Mouse (Mus musculus) regulatory T cell (primary cell): ENCODE data around the gene Fam129b.

ENCODE experiments used
- in situ Hi-C: fragments of 300-600 bp; cut with MboI, MseI; formaldehyde crosslinking; loops from one replicate; pipeline ENCODE4 v1.15.1; 2025; ENCODE audit warnings: high pct_unique_total_duplicates

Gene Fam129b

DNA sequence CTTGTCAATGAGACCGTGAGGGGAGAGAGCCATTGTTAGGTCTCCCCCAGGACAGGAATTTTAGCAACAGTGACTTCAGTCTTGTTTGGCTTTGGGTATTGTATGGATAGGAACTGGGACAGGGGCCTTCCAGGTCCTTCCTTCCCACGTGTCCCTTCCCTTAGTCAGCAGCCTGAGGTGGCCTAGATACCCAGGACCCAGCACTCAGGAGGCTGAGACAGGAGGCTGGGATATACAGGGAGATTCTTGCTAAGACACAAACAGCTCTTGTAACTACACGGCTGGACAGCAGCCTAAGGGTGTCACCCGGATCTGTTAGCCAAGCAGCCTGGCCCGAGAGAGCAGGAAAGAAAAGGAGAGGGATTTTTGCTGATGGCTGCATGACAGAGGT, 16.3 kb upstream of the Fam129b start:
- in situ Hi-C loops: no loop called here

DNA sequence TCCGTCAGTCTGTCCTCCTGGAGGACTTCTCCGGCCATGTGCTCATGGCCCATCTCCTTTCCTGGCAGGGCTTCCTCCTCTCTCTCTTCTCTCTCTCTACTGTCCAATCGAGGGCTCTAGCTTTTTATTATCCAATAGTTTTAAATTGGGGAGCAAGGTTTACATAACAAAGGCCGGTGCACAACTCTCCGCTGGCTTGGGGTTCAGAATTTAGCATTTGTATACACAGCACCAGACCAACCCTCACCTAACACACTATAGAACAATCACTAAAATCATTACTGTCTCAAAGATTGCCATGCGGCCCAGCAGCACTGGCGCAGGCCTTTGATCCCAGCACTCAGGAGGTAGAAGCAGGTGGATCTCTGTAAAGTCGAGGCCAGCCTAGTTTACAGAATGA, 15.1 kb upstream of the Fam129b start:
- in situ Hi-C loops: no loop called here

DNA sequence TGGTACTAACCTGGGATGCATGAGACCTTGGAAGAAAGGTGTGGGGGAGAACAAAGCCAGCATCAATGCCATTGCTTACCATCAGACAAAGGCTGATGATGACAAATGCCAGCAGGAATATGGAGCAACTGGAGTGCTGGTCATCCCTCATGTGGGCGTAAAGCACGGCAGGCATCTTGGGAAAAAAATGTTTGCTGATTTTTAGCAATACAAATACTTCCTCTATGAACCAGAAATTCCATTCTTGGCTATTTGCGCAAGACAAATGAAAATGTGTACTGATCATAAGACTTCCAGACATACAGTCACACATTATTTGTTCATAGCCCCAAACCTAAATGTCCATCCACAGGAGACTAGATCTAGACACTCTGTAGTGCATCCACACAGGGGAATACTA, 12.6 kb upstream of the Fam129b start:
- in situ Hi-C loops: no loop called here

DNA sequence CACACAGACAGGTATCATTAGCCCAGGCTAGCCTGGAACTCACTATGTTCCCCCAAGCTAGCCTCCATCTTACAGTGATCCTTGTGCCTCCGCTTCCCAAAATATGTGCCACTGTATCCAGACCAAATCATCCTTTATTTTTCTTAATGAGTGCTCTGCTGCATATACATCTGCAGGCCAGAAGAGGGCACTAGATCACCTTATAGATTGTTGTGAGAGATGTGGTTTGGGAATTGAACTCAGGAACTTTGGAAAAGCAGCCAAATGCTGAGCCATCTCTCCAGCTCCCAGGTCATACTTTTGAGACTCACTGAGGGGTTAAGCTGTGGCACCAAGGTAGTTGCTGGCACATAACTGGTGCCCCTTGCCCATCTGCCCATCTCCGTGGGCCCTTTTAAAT, 11.2 kb upstream of the Fam129b start:
- in situ Hi-C loops: no loop called here

DNA sequence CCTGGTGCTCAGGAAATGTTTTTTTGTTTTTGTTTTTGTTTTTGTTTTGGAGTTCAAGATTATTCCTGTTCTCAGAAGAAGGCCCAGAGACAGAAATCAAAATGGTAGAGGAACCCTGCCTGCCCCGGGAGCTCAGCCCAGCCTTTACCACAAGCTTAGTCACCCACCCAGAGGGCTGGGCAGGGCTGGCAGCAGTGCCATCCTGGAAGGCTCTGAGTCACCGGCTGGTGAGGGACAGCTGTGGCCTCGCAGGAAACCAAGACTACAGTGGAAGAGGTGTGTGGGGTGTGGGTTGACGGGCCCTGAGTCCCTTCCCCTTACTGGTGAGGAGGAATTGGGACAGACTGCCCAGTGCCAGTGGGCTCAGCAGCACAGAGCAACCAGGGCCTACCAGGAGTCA, 8.6 kb upstream of the Fam129b start:
- in situ Hi-C loops: no loop called here

DNA sequence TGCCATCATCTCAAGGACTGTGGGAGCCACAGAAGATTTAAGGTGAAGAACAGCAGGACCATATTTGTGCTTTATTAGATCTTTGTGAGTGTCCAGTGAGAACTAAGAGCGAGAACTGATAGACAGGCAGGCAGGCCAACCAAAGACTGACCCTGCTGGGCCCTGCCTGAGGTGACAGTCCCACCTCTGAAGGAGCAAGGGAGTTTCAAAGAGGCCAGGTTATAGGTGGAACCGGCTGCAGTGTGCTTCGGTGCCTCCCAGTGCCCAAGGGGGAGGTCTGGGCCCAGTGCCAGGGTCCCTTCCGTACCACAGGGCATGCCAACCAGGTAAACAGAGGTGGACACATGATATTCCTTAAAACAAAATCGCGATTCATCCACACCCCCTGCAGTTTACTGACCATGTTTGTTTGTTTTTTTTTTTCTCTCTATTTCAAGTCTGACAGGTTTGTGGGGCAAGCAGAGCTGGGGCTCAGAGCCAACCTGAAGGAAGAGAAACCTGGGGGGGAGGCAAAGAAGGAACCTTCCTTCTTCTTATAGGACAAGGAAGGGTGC, 6.1 kb upstream of the Fam129b start:
- in situ Hi-C loops: no loop called here

DNA sequence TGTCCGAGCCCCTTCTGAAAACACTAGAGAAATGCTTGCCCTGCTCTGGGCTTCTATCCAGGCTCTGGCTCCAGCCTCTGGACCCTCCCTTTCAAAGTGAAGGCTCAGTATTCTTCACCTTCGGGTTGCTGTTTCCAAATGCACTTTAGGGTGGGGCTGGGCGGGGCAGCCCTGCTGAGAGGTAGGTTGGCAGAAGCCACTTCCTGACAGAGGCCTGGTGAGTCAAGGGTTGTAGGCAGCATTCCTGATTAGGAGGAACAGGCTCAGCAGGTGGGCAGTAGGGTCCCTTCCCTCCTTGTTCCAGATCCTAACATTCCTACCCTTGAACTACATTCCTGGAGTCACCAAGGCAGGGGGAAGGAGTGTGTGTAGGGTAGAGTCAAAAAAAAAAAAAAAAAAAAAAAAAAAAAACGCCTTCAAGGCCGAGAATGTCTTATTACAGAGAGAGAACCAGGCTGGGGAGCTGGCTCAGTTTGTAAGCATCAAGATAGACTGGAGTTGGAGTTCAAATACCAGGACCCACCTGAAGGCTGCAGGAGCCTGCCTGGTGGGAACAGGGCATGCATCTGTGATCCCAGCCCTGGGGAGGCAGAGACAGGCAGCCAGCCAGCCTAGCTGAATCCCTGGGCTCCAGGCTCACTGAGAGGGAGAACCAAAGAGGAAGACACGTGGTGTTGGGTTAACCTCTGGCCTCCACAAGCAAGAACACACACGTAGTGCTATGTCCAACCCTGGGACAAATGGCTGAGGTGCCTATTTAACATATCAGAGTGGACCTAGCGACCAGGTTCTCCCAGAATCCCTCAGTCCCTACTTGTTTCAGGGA, 5.4 kb upstream of the Fam129b start:
- in situ Hi-C loops: no loop called here

DNA sequence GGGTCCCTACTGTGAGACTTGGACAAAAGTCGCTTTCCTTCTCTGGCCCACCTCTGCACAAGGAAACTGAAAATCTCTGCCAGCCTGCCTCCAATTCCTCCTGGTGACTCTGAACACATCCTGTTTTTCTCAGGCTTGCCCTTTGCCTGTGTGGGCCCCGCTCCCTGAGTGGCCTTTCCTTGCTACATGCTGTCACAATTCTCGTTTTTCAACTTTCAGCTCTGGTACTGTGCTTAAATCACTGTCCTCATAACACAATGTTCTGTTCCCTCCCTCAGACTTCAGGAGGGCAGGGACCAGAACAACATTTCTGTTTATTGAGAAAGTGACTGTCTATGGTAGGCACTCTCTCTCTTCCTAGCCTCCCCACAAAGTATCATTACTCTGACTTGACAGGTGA, 1.8 kb upstream of the Fam129b start:
- in situ Hi-C loops: no loop called here

DNA sequence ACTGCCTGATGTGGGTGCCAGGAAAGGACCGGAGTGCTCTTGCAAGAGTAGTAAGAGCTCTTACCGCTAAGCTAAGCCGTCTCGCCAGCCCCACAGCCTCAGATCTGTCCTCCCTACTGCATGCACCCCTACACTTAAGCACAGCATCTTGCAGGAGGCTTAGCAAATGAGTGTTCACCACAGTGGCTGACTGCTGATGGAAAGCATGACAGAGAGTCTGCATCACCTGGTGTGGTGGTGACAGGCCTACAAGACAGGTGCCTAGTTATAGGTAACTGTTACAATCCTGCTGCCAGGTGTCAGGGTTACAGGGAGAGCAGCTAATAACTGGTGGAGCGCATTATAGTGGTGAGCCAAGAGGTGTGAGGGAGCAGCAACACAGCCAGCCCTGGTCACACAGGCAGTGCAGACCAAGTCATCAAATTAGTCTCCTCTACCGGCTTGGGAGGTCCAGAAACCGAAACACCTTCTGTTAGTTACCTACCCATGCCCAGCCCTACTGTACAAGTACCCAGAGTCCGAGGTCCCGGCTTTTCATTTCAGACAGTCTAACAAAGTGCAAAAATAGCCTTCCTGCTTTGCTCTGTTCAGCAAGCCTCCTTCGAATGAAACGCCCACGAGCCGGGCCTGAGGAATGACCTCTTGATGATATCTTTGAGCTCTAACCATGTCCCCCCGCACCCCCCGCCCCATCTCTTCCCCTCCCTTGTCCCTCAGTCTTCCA, 801 bp upstream of the Fam129b start:
- in situ Hi-C loops: no loop called here

DNA sequence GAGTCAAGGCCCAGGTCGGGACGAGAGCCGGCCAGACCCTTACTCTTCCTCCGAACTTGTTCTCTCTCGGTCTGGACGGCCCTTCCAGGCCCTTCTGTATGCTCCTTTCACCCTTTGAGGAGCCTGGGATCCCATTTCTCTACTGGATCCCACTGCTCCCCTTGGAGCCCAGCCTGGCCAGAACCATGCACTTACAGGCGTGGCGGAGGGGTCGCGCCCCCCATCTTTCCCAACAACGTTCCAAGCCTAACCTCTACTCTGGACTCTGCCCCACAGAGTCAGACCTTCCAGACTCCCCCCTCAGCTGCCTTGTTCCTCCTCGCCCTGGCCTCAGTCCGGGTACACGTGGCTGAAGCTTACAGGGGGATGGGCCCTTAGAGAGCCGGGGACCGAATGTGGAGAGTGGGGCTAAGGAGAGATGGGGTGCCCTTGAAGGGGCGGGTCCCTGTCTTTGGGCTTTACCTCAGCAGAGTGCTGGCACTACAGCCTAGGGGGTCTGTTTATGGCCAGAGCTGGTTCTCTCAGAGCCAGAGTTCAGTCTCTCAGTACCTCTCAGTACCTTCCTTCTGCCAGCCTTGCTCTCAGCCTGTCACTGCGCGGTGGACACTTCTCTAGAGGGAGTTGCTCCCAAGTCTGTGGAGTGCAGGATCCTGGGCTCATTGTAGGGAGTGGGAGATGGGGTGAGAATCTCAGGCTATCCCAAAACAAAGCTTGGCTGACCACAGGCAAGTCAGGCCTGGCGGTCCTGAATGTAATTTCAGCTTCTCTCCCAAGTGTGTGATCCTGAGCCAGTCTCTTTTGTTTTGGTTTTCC, 782 bp downstream of the Fam129b start:
- in situ Hi-C loops: no loop called here

DNA sequence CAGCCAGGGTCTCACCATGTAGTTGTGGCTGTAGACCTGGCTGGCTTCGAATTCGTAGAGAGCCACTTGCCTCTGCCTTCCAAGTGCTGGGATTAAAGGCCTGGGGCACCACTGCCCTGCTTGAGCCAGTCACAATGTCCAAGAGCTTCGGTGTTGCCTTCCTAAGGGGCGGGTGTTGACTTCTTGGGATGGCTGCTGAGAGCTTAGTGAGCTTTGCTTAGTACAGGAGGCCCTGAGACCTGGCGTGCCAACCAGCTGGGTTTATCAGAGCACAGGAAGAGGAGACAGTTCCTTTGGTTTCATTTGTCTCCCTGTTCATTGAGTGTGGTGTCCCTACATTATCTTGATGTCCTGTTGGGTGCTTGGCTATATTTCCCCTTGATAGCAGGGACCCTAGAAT, 1.4 kb downstream of the Fam129b start:
- in situ Hi-C loops: no loop called here

DNA sequence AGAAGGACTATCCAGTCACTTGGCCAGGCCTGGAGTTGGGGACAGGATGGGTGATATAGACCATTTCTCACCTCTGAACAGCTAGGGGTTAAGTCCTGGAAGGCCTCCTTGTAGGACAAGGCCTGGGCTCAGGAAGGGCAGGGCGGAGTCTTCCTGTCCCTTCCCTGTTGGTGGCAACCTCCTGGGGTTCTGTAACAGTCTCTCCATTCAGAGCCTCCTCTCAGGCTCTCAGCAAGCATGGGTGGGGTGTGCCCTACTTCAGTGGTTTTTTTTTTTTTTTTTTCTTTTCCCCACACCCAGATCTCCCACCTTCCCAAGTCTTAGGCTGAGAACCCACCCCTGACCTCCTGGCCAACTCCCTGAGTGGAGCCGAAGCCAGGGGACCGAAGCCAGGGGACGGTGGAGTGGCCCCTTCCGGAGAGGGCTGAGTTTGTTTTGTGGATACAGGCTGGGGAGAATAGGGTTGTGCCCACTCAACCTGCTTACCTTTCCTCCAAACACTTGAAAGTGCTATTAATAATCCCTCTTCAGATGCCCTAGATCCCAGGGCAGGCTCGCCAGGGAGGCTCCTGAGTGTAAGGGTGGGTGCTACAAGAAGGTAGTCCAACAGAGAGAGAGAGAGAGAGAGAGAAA, 2.0 kb downstream of the Fam129b start:
- in situ Hi-C loops: no loop called here

DNA sequence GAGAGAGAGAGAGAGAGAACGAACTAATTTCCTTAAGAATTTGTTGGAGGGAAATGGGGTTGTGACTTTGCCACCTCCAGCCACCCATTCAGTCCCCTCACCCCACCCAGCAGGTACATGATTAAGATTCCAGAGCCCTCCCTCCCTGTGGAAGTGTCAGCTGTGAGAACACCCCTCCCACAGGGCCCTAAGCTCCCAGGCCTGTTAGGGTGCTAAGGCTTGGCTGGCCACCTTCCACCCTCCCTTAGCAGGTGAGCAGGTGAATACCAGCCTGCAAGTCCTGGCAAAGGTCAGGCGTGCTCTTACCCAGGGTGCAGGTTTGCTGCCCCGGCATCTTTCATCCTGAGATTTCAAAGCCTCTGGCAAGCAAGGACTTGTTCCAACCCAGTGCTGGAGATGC, 2.5 kb downstream of the Fam129b start:
- in situ Hi-C loops: no loop called here

DNA sequence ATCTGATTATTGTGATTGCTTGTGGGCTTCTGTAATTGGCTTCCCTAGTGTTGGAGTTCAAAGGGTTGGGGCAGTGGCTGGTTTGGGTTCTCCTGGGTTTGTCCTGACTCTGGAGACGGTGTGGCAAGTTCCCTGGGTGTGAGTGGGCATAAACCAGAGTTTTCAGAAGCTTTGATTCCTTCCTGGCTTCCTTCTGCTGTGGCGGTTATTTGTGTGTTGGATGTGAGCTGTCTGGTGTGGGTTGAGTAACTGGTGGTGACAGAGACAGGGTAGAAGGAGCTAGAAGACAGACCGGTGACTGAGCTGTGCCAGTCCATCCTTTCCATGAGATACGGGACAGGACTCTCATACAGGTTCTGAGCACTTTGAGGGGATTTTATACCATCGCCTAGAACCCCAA, 3.7 kb downstream of the Fam129b start:
- in situ Hi-C loops: no loop called here

DNA sequence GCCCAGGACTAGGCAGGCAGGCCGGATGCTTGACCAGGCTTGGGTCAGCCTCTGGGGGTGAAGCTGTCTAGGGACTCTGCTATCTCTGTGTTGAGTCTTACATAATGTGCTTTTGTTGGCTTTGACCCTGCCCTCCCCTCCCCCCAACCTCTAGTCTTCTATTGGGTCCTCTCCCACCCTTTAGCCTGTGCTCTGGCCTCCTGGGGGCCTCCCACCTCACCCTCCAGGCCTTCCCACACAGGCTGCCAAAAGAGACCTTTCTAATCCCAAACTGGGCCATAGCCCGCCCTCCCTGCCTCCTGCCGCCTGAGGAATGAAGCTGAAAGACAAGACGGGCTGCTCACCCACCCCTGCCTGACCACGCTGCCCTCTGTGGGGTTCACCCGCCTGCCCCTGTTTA, 5.1 kb downstream of the Fam129b start:
- in situ Hi-C loops: no loop called here

DNA sequence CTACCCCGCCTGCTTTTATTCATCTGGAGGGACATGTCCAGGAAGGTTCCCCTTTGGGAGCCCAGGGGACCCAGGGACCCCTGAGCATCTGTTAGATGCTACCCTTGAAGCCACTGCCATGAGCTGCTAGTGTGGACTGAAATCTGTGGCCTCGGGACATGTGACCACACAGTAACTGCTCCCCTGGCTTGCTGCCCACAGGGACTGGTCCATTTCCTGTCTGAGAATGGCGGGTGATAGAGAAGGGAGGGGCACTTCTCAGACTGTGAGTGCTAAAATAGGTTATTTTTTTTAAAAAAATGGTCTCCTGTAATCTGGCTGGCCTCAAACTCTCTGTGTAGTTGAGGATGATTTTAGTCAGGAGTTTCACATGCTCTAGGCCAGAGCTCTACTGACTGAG, 5.8 kb downstream of the Fam129b start:
- in situ Hi-C loops: no loop called here

DNA sequence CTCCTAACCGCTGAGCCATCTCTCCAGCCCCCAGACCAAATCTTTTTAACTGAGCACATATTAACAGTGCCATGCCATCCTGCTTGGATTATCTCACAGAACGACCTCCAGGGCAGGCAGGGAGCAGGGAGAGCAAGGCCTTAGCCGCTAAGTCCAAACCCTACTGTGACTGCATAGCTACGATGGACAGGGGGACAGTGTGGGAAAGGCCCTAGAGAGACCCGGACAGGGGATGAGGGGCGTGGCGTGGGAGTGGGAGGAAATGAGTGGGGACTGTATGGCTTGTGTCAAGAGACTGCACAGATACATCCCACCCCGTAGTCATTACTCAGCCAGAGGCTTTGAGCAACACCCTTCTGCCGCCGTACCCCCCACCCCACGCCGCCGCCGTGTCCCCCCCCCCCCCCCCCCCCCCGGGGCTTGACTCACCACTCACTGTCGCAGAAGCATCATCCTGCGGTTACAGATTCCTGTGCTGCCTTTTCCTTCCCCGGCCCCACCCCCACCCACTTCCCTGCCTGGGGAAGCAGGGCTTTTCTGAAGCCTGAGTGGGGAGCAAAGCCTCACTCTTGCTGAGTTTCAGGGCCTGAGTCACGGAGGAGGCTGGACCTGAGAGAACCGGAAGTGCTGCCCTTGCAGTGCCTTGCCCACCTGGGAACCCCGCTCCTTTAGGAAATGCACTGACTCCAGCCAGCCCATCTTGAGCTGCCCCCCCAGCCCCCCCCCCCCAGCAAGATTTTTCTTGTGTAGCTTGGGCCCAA, 6.5 kb downstream of the Fam129b start:
- in situ Hi-C loops: no loop called here

DNA sequence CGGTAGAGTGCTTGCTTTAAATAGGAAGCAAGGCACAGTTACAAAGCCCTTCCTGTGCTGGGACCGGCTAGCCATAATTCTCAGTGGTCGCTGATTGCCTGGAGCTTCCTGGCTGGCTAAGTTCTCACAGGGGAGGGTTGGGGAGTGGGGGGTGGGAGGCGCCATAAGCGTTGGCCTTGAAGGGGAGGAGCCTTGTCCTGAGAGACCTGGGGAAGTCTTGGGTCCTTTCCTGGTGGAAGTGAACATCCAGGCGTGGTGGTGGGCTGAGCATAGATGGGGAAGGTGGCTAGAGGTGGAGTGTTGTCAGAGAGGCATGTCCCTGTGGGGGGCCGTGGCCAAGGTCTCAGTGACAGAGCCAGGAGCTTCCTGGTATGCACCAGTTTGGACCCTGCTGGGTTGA, 8.8 kb downstream of the Fam129b start:
- in situ Hi-C loops: no loop called here

DNA sequence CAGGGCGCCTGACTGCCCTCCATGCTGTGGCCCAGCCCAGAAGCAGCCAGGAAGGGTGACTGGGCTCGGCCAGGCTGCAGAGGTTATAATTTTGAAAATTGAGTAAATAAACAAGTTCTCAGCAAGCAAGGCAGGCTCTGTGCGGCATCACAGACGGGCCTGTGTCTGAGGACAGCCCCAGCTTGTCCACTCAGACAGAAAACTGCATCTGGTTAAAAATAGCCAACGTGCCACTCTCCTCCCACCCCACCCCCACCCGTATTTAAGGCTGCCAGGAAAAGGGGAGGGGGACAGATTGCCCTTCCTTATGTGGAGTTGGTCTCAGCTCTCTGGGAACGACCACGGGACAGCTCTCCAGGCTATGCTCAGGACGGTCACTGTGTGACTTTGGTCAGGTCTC, 12.1 kb downstream of the Fam129b start:
- in situ Hi-C loops: no loop called here

DNA sequence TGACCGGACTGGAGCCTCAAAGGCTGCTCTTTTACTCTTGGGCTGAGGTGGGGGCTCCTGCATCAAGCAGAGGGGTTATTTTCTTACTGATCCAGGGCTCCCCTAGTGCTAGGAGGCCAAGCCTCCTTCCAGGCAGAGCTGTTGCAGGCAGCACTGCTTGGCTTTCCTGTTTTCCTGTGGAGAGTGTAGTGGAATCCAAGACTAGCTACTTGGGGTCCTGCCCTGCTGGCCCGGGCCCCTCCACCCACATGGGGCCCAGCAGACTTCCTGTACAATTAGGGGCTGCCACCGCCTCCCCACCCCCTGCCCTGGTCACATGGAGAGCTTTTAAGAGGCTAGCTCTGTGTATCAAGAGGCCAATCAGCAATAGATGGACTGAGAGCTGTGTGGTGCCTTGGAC, 12.6 kb downstream of the Fam129b start:
- in situ Hi-C loops: no loop called here

DNA sequence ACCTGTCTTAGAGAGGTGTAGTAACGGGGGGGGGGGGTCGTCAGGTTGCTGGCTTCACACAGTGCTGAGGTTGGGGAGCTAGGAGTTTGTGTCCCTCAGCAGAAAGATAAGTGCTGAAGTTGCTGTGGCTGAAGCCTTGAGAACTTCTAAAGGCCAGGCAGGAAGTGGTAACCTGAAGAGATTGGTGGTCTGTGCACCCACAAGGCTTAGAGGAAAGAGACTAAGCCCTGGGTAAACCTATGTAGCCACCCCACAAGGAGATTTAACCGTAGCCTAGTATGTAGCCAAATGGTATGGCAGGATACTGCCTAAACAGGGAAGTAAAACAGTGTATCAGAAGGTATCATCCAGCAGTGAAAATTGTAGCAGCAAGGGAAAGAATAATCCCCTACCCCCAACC, 14.4 kb downstream of the Fam129b start:
- in situ Hi-C loops: no loop called here
